Mouse (Mus musculus): ENCODE data around the gene Tfr2.

- no peak for TF ChIP-seq CTCF (IDR thresholded peaks at IDR 0.05; ENCODE audit: low read depth, low read length)
- TF ChIP-seq POLR2A (IDR thresholded peaks at IDR 0.05; ENCODE audit: extremely low read depth, insufficient read depth, low read length): no peak
Measured at GRCm38 (mm10) chr5:137613076-137613475, 43.4 kb downstream of the Tfr2 start.
